Mouse (Mus musculus) small intestine, adult 2 months (tissue): ENCODE results near the gene Gm45140.

Source experiments
- CTCF ChIP-seq: fragments of 200-500 bp; IDR thresholded peaks from 2 replicates; pipeline ENCODE4 v1.5.1; 2012; ENCODE audit warnings: low read depth, mild to moderate bottlenecking, control low read depth, inconsistent platforms, low read length, moderate library complexity, mixed read lengths; ENCODE audit not compliant: insufficient replicate concordance, insufficient read length; ENCODE audit errors: extremely low read depth
- POLR2A ChIP-seq: fragments of 200-500 bp; IDR thresholded peaks from 2 replicates; pipeline ENCODE4 v1.6.1; 2012; ENCODE audit warnings: low read depth, mild to moderate bottlenecking, control low read depth, inconsistent platforms, low read length, moderate library complexity

DNA sequence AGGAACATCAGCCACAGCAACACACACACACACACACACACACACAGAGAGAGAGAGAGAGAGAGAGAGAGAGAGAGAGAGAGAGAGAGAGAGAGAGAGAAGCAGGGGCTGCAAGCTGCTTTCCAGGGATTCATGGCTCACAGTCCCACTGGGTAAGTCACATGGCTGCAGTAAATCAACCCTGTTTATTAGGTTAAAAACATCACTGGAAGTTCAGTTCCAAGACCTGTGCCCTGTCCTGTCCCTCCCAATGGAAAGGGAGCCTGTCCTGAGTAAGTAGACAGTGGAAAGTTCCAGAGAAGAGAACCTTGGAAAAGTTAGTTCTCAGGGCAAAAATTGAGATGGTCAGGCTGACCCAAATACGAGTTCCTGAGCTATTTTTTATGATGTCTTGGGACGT, 38.3 kb downstream of the Gm45140 start:
- TF ChIP-seq POLR2A (no peak), CTCF (no peak)
